Mouse (Mus musculus) brain, adult 2 months (tissue): Measurements from ENCODE around the gene Arih2.

Experiments
- DNase-seq: peaks from one replicate; pipeline ENCODE4 v3.0.0; 2011; ENCODE audit warnings: low read depth, low spot score

Gene Arih2

GRCm38 (mm10) chr9:108564131-108564530 lies 85.1 kb downstream of the Arih2 start:
- DNase-seq: no peak

- DNase-seq: no peak
Measured at GRCm38 (mm10) chr9:108563671-108564070, 85.5 kb downstream of the Arih2 start.

GRCm38 (mm10) chr9:108560227-108560841 lies 88.9 kb downstream of the Arih2 start, which contains the start of gene Impdh2:
Impdh2 (plus strand) TSS chr9:108560286.
- DNase-seq: peak; percentile 99

GRCm38 (mm10) chr9:108559169-108559568 lies 90.0 kb downstream of the Arih2 start:
- DNase-seq: no peak
